Mouse (Mus musculus): ENCODE measurements around the gene Tspan17. TPM values are rescaled to one million over a fixed set of nuclear protein-coding genes. Genes with fewer than 3 reads are reported as not detected.
A peak's percentile ranks its signal among the peaks of the same experiment; 100 is the strongest.

Gene Tspan17
- total RNA-seq, 1 experiment: 10.4 TPM

GRCm38 (mm10) chr13:54748721-54749060 is 40.5 kb upstream of the Tspan17 start:
- H3K9me3 ChIP-seq (ENCODE audit: control insufficient read depth, insufficient read depth, low read depth, low read length): no peaks in the 10 kb centered on the region
- no peaks in the 10 kb centered on the region for H3K36me3 ChIP-seq (ENCODE audit: control insufficient read depth, insufficient read depth, low read length, poor library complexity, severe bottlenecking)
- TF ChIP-seq HCFC1 (IDR thresholded peaks at IDR 0.05; ENCODE audit: borderline replicate concordance, insufficient read depth, low read length): no peak
- TF ChIP-seq ZNF384 (IDR thresholded peaks at IDR 0.05; ENCODE audit: low read depth, low read length): no peak
- no peak for TF ChIP-seq MAFK (IDR thresholded peaks at IDR 0.05; ENCODE audit: insufficient read depth, low read depth, low read length)
- TF ChIP-seq CHD2 (IDR thresholded peaks at IDR 0.05; ENCODE audit: low read depth, low read length): no peak
- TF ChIP-seq ZC3H11A (IDR thresholded peaks at IDR 0.05; ENCODE audit: borderline replicate concordance, low read depth, low read length): no peak
- no peak for DNase-seq (ENCODE audit: low read depth, low spot score)
- H3K27ac ChIP-seq (ENCODE audit: insufficient read depth, low read depth, low read length, poor library complexity, severe bottlenecking): no peak overlapping the region
- 0 out of 4 replicates have a peak, but pooled peaks cover 0 to 2% of the 10 kb centered on the region in 2 experiments for H3K4me1 ChIP-seq (ENCODE audit: control insufficient read depth in 2 of 2, insufficient read depth in 2 of 2, low read length in 2 of 2, poor library complexity in 1 of 2)
- in situ Hi-C loops (cut with MboI; ENCODE audit: low sequenced_read_pairs in 2 of 2, unreplicated experiment in 2 of 2): no loop called here
- no peak overlapping the region for H3K9ac ChIP-seq (ENCODE audit: insufficient read depth, low read depth, low read length, poor library complexity, severe bottlenecking)
- H3K4me3 ChIP-seq (ENCODE audit: insufficient read depth in 1 of 2, low read depth in 1 of 2, low read length in 2 of 2, poor library complexity in 1 of 2, severe bottlenecking in 1 of 2): no peak overlapping the region

GRCm38 (mm10) chr13:54749061-54749863 is 39.9 kb upstream of the Tspan17 start:
- Histone ChIP-seq H3K4me3 (ENCODE audit: insufficient read depth in 1 of 2, low read depth in 1 of 2, low read length in 2 of 2, poor library complexity in 1 of 2, severe bottlenecking in 1 of 2) (peak overlapping the region; percentile 79 to 89), H3K36me3 (ENCODE audit: control insufficient read depth, insufficient read depth, low read length, poor library complexity, severe bottlenecking) (no peaks in the 10 kb centered on the region), H3K27ac (ENCODE audit: insufficient read depth, low read depth, low read length, poor library complexity, severe bottlenecking) (no peak overlapping the region), H3K4me1 (ENCODE audit: control insufficient read depth in 2 of 2, insufficient read depth in 2 of 2, low read length in 2 of 2, poor library complexity in 1 of 2) (peaks cover 0 to 2% of the 10 kb centered on the region in 2 experiments; a peak in 1 of 4 replicates), H3K9ac (ENCODE audit: insufficient read depth, low read depth, low read length, poor library complexity, severe bottlenecking) (peak overlapping the region; percentile 52), H3K9me3 (ENCODE audit: control insufficient read depth, insufficient read depth, low read depth, low read length) (no peaks in the 10 kb centered on the region)
- in situ Hi-C loops (cut with MboI; ENCODE audit: low sequenced_read_pairs in 2 of 2, unreplicated experiment in 2 of 2): no loop called here
- DNase-seq (ENCODE audit: low read depth, low spot score): no peak
- TF ChIP-seq HCFC1 (IDR thresholded peaks at IDR 0.05; ENCODE audit: borderline replicate concordance, insufficient read depth, low read length) (no peak), ZNF384 (IDR thresholded peaks at IDR 0.05; ENCODE audit: low read depth, low read length) (no peak), MAFK (IDR thresholded peaks at IDR 0.05; ENCODE audit: insufficient read depth, low read depth, low read length) (no peak), CHD2 (IDR thresholded peaks at IDR 0.05; ENCODE audit: low read depth, low read length) (no peak), ZC3H11A (IDR thresholded peaks at IDR 0.05; ENCODE audit: borderline replicate concordance, low read depth, low read length) (no peak)

DNA sequence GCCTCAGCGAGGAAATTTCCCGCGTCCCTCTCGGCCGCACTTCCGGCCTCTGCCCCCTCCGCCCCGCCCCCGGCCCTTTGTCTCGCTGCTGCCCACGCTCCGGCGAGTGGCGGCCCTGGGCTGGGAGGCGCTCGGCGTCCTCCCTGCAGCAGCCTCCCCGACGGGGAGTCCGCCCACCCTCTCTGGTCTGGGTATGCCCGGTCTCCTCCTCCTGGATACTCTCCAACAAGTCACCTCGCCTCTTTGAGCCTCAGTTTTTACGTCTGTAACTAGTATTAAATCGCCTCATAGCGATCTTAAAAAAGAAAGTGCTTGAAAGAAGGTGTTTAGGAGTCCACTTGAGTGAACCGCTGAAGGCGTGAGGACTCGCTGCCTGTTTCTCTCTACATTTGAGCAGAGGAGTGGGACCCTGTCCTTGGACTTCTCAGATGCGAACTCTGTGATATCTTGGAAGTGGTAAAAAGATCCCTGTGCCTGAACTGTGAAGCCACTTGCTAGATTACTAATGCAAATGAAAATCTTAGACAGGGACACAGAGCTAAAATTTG is 39.2 kb upstream of the Tspan17 start, which contains the start of gene Gprin1:
Gene Gprin1, minus strand, starts transcription at position 11 of the 548 bp plus-strand sequence.
- Histone ChIP-seq H3K4me3 (ENCODE audit: insufficient read depth in 1 of 2, low read depth in 1 of 2, low read length in 2 of 2, poor library complexity in 1 of 2, severe bottlenecking in 1 of 2) (peak within 1 kb of the TSS; percentile 79 to 89), H3K27ac (ENCODE audit: insufficient read depth, low read depth, low read length, poor library complexity, severe bottlenecking) (no peak within 1 kb of the TSS), H3K9ac (ENCODE audit: insufficient read depth, low read depth, low read length, poor library complexity, severe bottlenecking) (peak within 1 kb of the TSS; percentile 52), H3K36me3 (ENCODE audit: control insufficient read depth, insufficient read depth, low read length, poor library complexity, severe bottlenecking) (no peaks in the 10 kb centered on the region), H3K9me3 (ENCODE audit: control insufficient read depth, insufficient read depth, low read depth, low read length) (no peaks in the 10 kb centered on the region), H3K4me1 (ENCODE audit: control insufficient read depth in 2 of 2, insufficient read depth in 2 of 2, low read length in 2 of 2, poor library complexity in 1 of 2) (peaks cover 0 to 2% of the 10 kb centered on the region in 2 experiments; a peak in 1 of 4 replicates)
- TF ChIP-seq HCFC1 (IDR thresholded peaks at IDR 0.05; ENCODE audit: borderline replicate concordance, insufficient read depth, low read length) (no peak), CHD2 (IDR thresholded peaks at IDR 0.05; ENCODE audit: low read depth, low read length) (no peak), ZNF384 (IDR thresholded peaks at IDR 0.05; ENCODE audit: low read depth, low read length) (no peak), ZC3H11A (IDR thresholded peaks at IDR 0.05; ENCODE audit: borderline replicate concordance, low read depth, low read length) (no peak), MAFK (IDR thresholded peaks at IDR 0.05; ENCODE audit: insufficient read depth, low read depth, low read length) (no peak)
- no peak for DNase-seq (ENCODE audit: low read depth, low spot score)
- in situ Hi-C loops (cut with MboI; ENCODE audit: low sequenced_read_pairs in 2 of 2, unreplicated experiment in 2 of 2): no loop called here

- Histone ChIP-seq H3K27ac (ENCODE audit: insufficient read depth, low read depth, low read length, poor library complexity, severe bottlenecking) (no peak overlapping the region), H3K4me3 (ENCODE audit: insufficient read depth in 1 of 2, low read depth in 1 of 2, low read length in 2 of 2, poor library complexity in 1 of 2, severe bottlenecking in 1 of 2) (no peak overlapping the region), H3K9me3 (ENCODE audit: control insufficient read depth, insufficient read depth, low read depth, low read length) (no peaks in the 10 kb centered on the region), H3K4me1 (ENCODE audit: control insufficient read depth in 2 of 2, insufficient read depth in 2 of 2, low read length in 2 of 2, poor library complexity in 1 of 2) (peaks cover 0 to 2% of the 10 kb centered on the region in 2 experiments; a peak in 1 of 4 replicates), H3K9ac (ENCODE audit: insufficient read depth, low read depth, low read length, poor library complexity, severe bottlenecking) (no peak overlapping the region), H3K36me3 (ENCODE audit: control insufficient read depth, insufficient read depth, low read length, poor library complexity, severe bottlenecking) (no peaks in the 10 kb centered on the region)
- no peak for DNase-seq (ENCODE audit: low read depth, low spot score)
- in situ Hi-C loops (cut with MboI; ENCODE audit: low sequenced_read_pairs in 2 of 2, unreplicated experiment in 2 of 2): no loop called here
- TF ChIP-seq HCFC1 (IDR thresholded peaks at IDR 0.05; ENCODE audit: borderline replicate concordance, insufficient read depth, low read length) (no peak), ZC3H11A (IDR thresholded peaks at IDR 0.05; ENCODE audit: borderline replicate concordance, low read depth, low read length) (no peak), CHD2 (IDR thresholded peaks at IDR 0.05; ENCODE audit: low read depth, low read length) (no peak), MAFK (IDR thresholded peaks at IDR 0.05; ENCODE audit: insufficient read depth, low read depth, low read length) (no peak), ZNF384 (IDR thresholded peaks at IDR 0.05; ENCODE audit: low read depth, low read length) (no peak)
Measured at GRCm38 (mm10) chr13:54750699-54751098, 38.5 kb upstream of the Tspan17 start.

Data from ES-E14 (cell line).